Mouse (Mus musculus): ENCODE measurements at regions not wholly inside any gene's neighbourhood (a gene's known extent, or its start where the extent isn't known, plus 50 kb on each side); places are given as distances from the start of the nearest gene placed in this dataset.

DNA sequence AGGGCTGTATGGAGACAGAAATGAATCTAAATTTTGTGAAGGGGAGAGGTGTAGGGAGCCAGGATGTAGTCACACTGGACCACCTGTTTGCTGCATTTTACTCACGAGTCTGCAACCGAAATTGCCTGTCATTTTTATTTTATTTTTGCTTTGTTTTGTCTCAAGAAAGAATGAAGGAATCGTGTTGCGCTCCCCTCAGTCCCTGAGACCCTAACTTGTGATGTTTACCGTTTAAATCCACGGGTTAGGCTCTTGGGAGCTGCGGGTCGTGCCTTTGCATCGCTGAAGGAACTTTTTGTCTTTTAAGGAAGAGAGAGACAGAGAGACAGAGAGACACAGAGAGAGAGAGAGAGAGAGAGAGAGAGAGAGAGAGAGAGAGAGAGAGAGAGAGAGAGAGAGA is 420.2 kb upstream of the Ubash3b start:
- TF ChIP-seq CTCF (IDR thresholded peaks at IDR 0.05; ENCODE audit: low read depth, low read length) = no peak
- no peak for TF ChIP-seq TAL1 (conservative IDR thresholded peaks at IDR 0.05; ENCODE audit: low read depth, low read length)
- TF ChIP-seq POLR2AphosphoS5 (IDR thresholded peaks at IDR 0.05; ENCODE audit: insufficient replicate concordance, low read depth, low read length) = no peak

All from G1E (cell line).